Mouse (Mus musculus) forebrain, embryonic 16.5 days (tissue): ENCODE measurements around the gene Ccr6. TPM values are rescaled to one million over a fixed set of nuclear protein-coding genes. Genes with fewer than 3 reads are reported as not detected.

ENCODE experiments used
- ATAC-seq: fragments of 200-750 bp; cut with Nextera tagmentation; 2 replicates; pipeline ENCODE4 v1.8.0; 2017; ENCODE audit warnings: mild to moderate bottlenecking, moderate library complexity
- H3K27ac ChIP-seq: fragments of 300-500 bp; sonication (generic); 2 replicates; pipeline ENCODE4 v1.5.1; 2014; ENCODE audit warnings: low read length, control low read depth
- H3K27me3 ChIP-seq: fragments of 300-500 bp; sonication (generic); replicated peaks from 2 replicates; pipeline ENCODE4 v1.6.1; 2014; ENCODE audit warnings: low read length; ENCODE audit not compliant: control insufficient read depth, insufficient read depth
- H3K36me3 ChIP-seq: fragments of 300-500 bp; sonication (generic); 2 replicates; pipeline ENCODE4 v1.6.1; 2014; ENCODE audit not compliant: control insufficient read depth, insufficient read depth
- H3K4me1 ChIP-seq: fragments of 300-500 bp; sonication (generic); replicated peaks from 2 replicates; pipeline ENCODE4 v1.6.1; 2014; ENCODE audit warnings: low read length; ENCODE audit not compliant: control insufficient read depth, insufficient read depth
- H3K4me2 ChIP-seq: fragments of 300-500 bp; sonication (generic); 2 replicates; pipeline ENCODE4 v1.6.1; 2014; ENCODE audit warnings: mild to moderate bottlenecking, low read length, control low read depth
- H3K4me3 ChIP-seq: fragments of 300-500 bp; sonication (generic); replicated peaks from 2 replicates; pipeline ENCODE4 v1.5.1; 2014; ENCODE audit warnings: mild to moderate bottlenecking, low read length, control low read depth
- H3K9ac ChIP-seq: fragments of 300-500 bp; sonication (generic); replicated peaks from 2 replicates; pipeline ENCODE4 v1.6.1; 2014; ENCODE audit warnings: low read depth, low read length, control low read depth
- H3K9me3 ChIP-seq: fragments of 300-500 bp; sonication (generic); 2 replicates; pipeline ENCODE4 v1.6.1; 2016; ENCODE audit warnings: low read length; ENCODE audit not compliant: control insufficient read depth
- WGBS: fragments of 180-500 bp; shearing (Covaris S2); extraction: QIAGEN DNeasy Blood & Tissue Kit; methylation state at CpG from one replicate; pipeline ENCODE4 v1.1.7; 2014; 5-methylcytosine and 5-hydroxymethylcytosine counted together
- polyA plus RNA-seq: library from polyadenylated mRNA; unstranded; fragments of >200 nt; fragmentation: Nextera tagmentation; extraction: Ambion mirVana; gene quantifications from 2 replicates; pipeline ENCODE4 v1.2.1, GENCODE M21; 2015

Gene Ccr6
- polyA plus RNA-seq, 1 experiment from 2014 or later: not detected

GRCm38 (mm10) chr17:8302772-8303438 lies 67.1 kb downstream of the Ccr6 start:
- Histone ChIP-seq H3K9me3 (no peaks in the 10 kb centered on the region), H3K27ac (no peak overlapping the region), H3K27me3 (no peaks in the 10 kb centered on the region), H3K4me1 (no peaks in the 10 kb centered on the region), H3K4me2 (no peak overlapping the region), H3K36me3 (no peaks in the 10 kb centered on the region), H3K9ac (no peak overlapping the region), H3K4me3 (no peak overlapping the region)
- 77% methylated on average over 6 of the region's 7 CpGs for WGBS
- no peak for ATAC-seq

- ATAC-seq: no peak
- Histone ChIP-seq H3K36me3 (no peaks in the 10 kb centered on the region), H3K9ac (no peak overlapping the region), H3K27ac (no peak overlapping the region), H3K9me3 (no peaks in the 10 kb centered on the region), H3K27me3 (no peaks in the 10 kb centered on the region), H3K4me1 (no peaks in the 10 kb centered on the region), H3K4me2 (no peak overlapping the region), H3K4me3 (no peak overlapping the region)
- WGBS: 76% methylated on average over 5 of the region's 5 CpGs
Measured at GRCm38 (mm10) chr17:8303671-8304070, 67.8 kb downstream of the Ccr6 start.

- H3K4me3 ChIP-seq: no peak overlapping the region
- no peak for ATAC-seq
- no peaks in the 10 kb centered on the region for H3K9me3 ChIP-seq
- H3K4me2 ChIP-seq: no peak overlapping the region
- H3K27ac ChIP-seq: no peak overlapping the region
- no peaks in the 10 kb centered on the region for H3K36me3 ChIP-seq
- H3K4me1 ChIP-seq: peaks cover 3% of the 10 kb centered on the region; the same call in 1 of the 2 replicates
- no peak overlapping the region for H3K9ac ChIP-seq
- H3K27me3 ChIP-seq: no peaks in the 10 kb centered on the region
- WGBS: 21% methylated on average over 3 of the region's 3 CpGs
Measured at GRCm38 (mm10) chr17:8305801-8306200, 70.0 kb downstream of the Ccr6 start.

Other genes with a start within 250 kb of the Ccr6 start
- gene Gm49673, start 88.3 kb upstream of the Ccr6 start, polyA plus RNA-seq: not detected in 2 replicates
- 7.3 and 9.7 TPM in 2 replicates for gene Rnaset2a, start 87.9 kb upstream of the Ccr6 start, polyA plus RNA-seq
- gene Fgfr1op, start 70.5 kb upstream of the Ccr6 start, polyA plus RNA-seq: 27.1 and 31.0 TPM in 2 replicates
- 343 and 355 TPM in 2 replicates for gene Mpc1, start 46.9 kb downstream of the Ccr6 start, polyA plus RNA-seq
- 141 and 165 TPM in 2 replicates for gene Sft2d1, start 75.1 kb downstream of the Ccr6 start, polyA plus RNA-seq
- gene Prr18, start 101.4 kb downstream of the Ccr6 start, polyA plus RNA-seq: 10.5 and 12.2 TPM in 2 replicates
- gene T2, start 119.9 kb downstream of the Ccr6 start, polyA plus RNA-seq: 0.22 and 0.37 TPM in 2 replicates
- gene T, start 198.4 kb downstream of the Ccr6 start, polyA plus RNA-seq: 0.61 and 0.70 TPM in 2 replicates